Comparison of ENCODE assay signal across 7 mouse cellular contexts in genomic region chr1:105988903-105989639, GRCm38 (mm10). TPM values are rescaled to one million over a fixed set of nuclear protein-coding genes. Genes with fewer than 3 reads are reported as not detected.
DNase-seq lines count a peak whose midpoint lies in the region; ATAC-seq lines count a peak whose summit lies in the region.

No protein-coding gene starts in this region.

- H3K9me3 ChIP-seq in lung, embryonic 15.5 days, result no peaks in the 10 kb centered on the region
- no peaks in the 10 kb centered on the region for H3K9me3 ChIP-seq in embryonic facial prominence, embryonic 13.5 days
- H3K9me3 ChIP-seq in limb, embryonic 10.5 days (replicated peaks), result no peaks in the 10 kb centered on the region
- H3K9me3 ChIP-seq in stomach, embryonic 14.5 days (ENCODE audit: control insufficient read depth, low read depth, low read length), result no peaks in the 10 kb centered on the region

- no peak for ATAC-seq in lung, embryonic 15.5 days (ENCODE audit: borderline replicate concordance, extremely low read depth, low FRiP score, low TSS enrichment)
- ATAC-seq in embryonic facial prominence, embryonic 13.5 days (ENCODE audit: insufficient number of reproducible peaks, insufficient read depth, low FRiP score, low TSS enrichment, low read depth), result no peak
- ATAC-seq in stomach, embryonic 14.5 days (ENCODE audit: insufficient number of reproducible peaks, insufficient read depth, low FRiP score, low read depth), result no peak

- no peaks in the 10 kb centered on the region for H3K27me3 ChIP-seq in lung, embryonic 15.5 days
- H3K27me3 ChIP-seq in embryonic facial prominence, embryonic 13.5 days, result no peaks in the 10 kb centered on the region
- peaks cover 9% of the 10 kb centered on the region; the same call in 1 of the 2 replicates for H3K27me3 ChIP-seq in limb, embryonic 10.5 days (ENCODE audit: low read depth, poor library complexity, severe bottlenecking)
- no peaks in the 10 kb centered on the region for H3K27me3 ChIP-seq in stomach, embryonic 14.5 days (ENCODE audit: control insufficient read depth, insufficient read depth, low read length)

- peak overlapping the region; percentile 71 for H3K9ac ChIP-seq in lung, embryonic 15.5 days
- H3K9ac ChIP-seq in embryonic facial prominence, embryonic 13.5 days, result peak overlapping the region; percentile 86; the same call in 1 of the 2 replicates
- no peak overlapping the region for H3K9ac ChIP-seq in stomach, embryonic 14.5 days (replicated peaks; ENCODE audit: low read depth, low read length)

- H3K36me3 ChIP-seq in lung, embryonic 15.5 days, result no peaks in the 10 kb centered on the region
- H3K36me3 ChIP-seq in embryonic facial prominence, embryonic 13.5 days, result no peaks in the 10 kb centered on the region
- H3K36me3 ChIP-seq in limb, embryonic 10.5 days, result no peaks in the 10 kb centered on the region
- H3K36me3 ChIP-seq in stomach, embryonic 14.5 days (ENCODE audit: control insufficient read depth, insufficient read depth, low read length), result no peaks in the 10 kb centered on the region

- H3K4me2 ChIP-seq in lung, embryonic 15.5 days, result peak overlapping the region; percentile 98
- peak overlapping the region; percentile 99 for H3K4me2 ChIP-seq in embryonic facial prominence, embryonic 13.5 days
- peak overlapping the region; percentile 69 for H3K4me2 ChIP-seq in stomach, embryonic 14.5 days (replicated peaks; ENCODE audit: low read depth, low read length)

- no peak for DNase-seq in lung, postnatal 14 days
- no peak for DNase-seq in limb, embryonic 10.5 days (ENCODE audit: low spot score)
- no peak for DNase-seq in layer of hippocampus, adult 18-20 months (ENCODE audit: low spot score in 2 of 2)
- DNase-seq in gastrocnemius, adult 18-20 months (ENCODE audit: low spot score), result no peak

- H3K4me1 ChIP-seq in lung, embryonic 15.5 days, result peaks cover 26% of the 10 kb centered on the region
- peaks cover 27% of the 10 kb centered on the region for H3K4me1 ChIP-seq in embryonic facial prominence, embryonic 13.5 days
- H3K4me1 ChIP-seq in limb, embryonic 10.5 days, result peaks cover 38% of the 10 kb centered on the region
- peaks cover 17% of the 10 kb centered on the region; the same call in 1 of the 2 replicates for H3K4me1 ChIP-seq in stomach, embryonic 14.5 days (ENCODE audit: control insufficient read depth, insufficient read depth, low read length)

- 61% methylated on average over 14 of the region's 14 CpGs for WGBS in lung, embryonic 15.5 days
- WGBS in embryonic facial prominence, embryonic 13.5 days, result 69% methylated on average over 14 of the region's 14 CpGs
- WGBS in limb, embryonic 10.5 days, result 77% methylated on average over 14 of the region's 14 CpGs
- 67% methylated on average over 14 of the region's 14 CpGs for WGBS in stomach, embryonic 14.5 days

- H3K4me3 ChIP-seq in lung, embryonic 15.5 days, result peak overlapping the region; percentile 58
- H3K4me3 ChIP-seq in embryonic facial prominence, embryonic 13.5 days, result peak overlapping the region; percentile 83
- H3K4me3 ChIP-seq in limb, embryonic 10.5 days, result peak overlapping the region; percentile 85
- peak overlapping the region; percentile 82 for H3K4me3 ChIP-seq in stomach, embryonic 14.5 days (ENCODE audit: low read depth, low read length)

- no peak overlapping the region for H3K27ac ChIP-seq in lung, embryonic 15.5 days
- H3K27ac ChIP-seq in embryonic facial prominence, embryonic 13.5 days, result no peak overlapping the region
- H3K27ac ChIP-seq in limb, embryonic 10.5 days, result no peak overlapping the region
- H3K27ac ChIP-seq in stomach, embryonic 14.5 days (ENCODE audit: low read length), result no peak overlapping the region

RNA-seq across cellular contexts. Expression of gene Zcchc2, which starts 1.1 kb away (rescaled TPM):
- polyA plus RNA-seq in lung, embryonic 15.5 days (2015; fragmentation: Nextera tagmentation; extraction: Ambion mirVana), result 2.0 and 2.3 TPM in 2 replicates
- polyA plus RNA-seq in embryonic facial prominence, embryonic 13.5 days (2015; fragmentation: Nextera tagmentation; extraction: Ambion mirVana), result 2.4 and 2.5 TPM in 2 replicates
- polyA plus RNA-seq in limb, embryonic 10.5 days (2016; fragmentation: Nextera tagmentation; extraction: Ambion mirVana), result 1.4 TPM in 2 replicates
- polyA plus RNA-seq in stomach, embryonic 14.5 days (2014; fragmentation: Nextera tagmentation; extraction: Ambion mirVana), result 3.1 and 3.8 TPM in 2 replicates
- total RNA-seq in layer of hippocampus, adult 18-20 months (2021), result 10 to 100 TPM; 19.7 to 22.6 TPM
- total RNA-seq in gastrocnemius, adult 18-20 months (2021), result 10 to 100 TPM in 1 of 2 experiments, 1 to 10 TPM in 1; 7.9 to 11.4 TPM
